Mouse (Mus musculus) limb, embryonic 13.5 days (tissue): ENCODE measurements around the gene Otof. TPM values are rescaled to one million over a fixed set of nuclear protein-coding genes. Genes with fewer than 3 reads are reported as not detected.

Experiments used
- ATAC-seq: fragments of 200-750 bp; cut with Nextera tagmentation; 2 replicates; pipeline ENCODE4 v1.8.0; 2017; ENCODE audit warnings: low read depth, moderate number of reproducible peaks, moderate TSS enrichment; ENCODE audit not compliant: low FRiP score
- H3K27ac ChIP-seq: fragments of 300-500 bp; sonication (generic); 2 replicates; pipeline ENCODE4 v1.5.1; 2015; ENCODE audit warnings: inconsistent platforms, mild to moderate bottlenecking, moderate library complexity
- H3K27me3 ChIP-seq: fragments of 300-500 bp; sonication (generic); 2 replicates; pipeline ENCODE4 v1.6.1; 2015; ENCODE audit warnings: mild to moderate bottlenecking, inconsistent platforms
- H3K36me3 ChIP-seq: fragments of 300-500 bp; sonication (generic); 2 replicates; pipeline ENCODE4 v1.6.1; 2015; ENCODE audit warnings: inconsistent platforms, mild to moderate bottlenecking, moderate library complexity
- H3K4me1 ChIP-seq: fragments of 300-500 bp; sonication (generic); 2 replicates; pipeline ENCODE4 v1.6.1; 2015; ENCODE audit warnings: inconsistent platforms
- H3K4me2 ChIP-seq: fragments of 300-500 bp; sonication (generic); replicated peaks from 2 replicates; pipeline ENCODE4 v1.6.1; 2015; ENCODE audit warnings: inconsistent platforms, mild to moderate bottlenecking, moderate library complexity
- H3K4me3 ChIP-seq: fragments of 300-500 bp; sonication (generic); 2 replicates; pipeline ENCODE4 v1.5.1; 2015; ENCODE audit warnings: moderate library complexity, mild to moderate bottlenecking, inconsistent platforms
- H3K9ac ChIP-seq: fragments of 300-500 bp; sonication (generic); 2 replicates; pipeline ENCODE4 v1.6.1; 2015; ENCODE audit warnings: mild to moderate bottlenecking, inconsistent platforms
- H3K9me3 ChIP-seq: fragments of 300-500 bp; sonication (generic); 2 replicates; pipeline ENCODE4 v1.6.1; 2016; ENCODE audit warnings: inconsistent platforms
- WGBS: fragments of 180-500 bp; shearing (Covaris S2); methylation state at CpG from one replicate; pipeline ENCODE4 v1.1.7; 2015; 5-methylcytosine and 5-hydroxymethylcytosine counted together
- polyA plus RNA-seq: library from polyadenylated mRNA; unstranded; fragments of >200 nt; fragmentation: Nextera tagmentation; extraction: Ambion mirVana; gene quantifications from 2 replicates; pipeline ENCODE4 v1.2.1, GENCODE M21; 2015

The Otof gene
- polyA plus RNA-seq, 1 experiment from 2014 or later: 0.60 TPM

- 69% methylated on average over 8 of the region's 8 CpGs for WGBS
- H3K4me1 ChIP-seq: no peaks in the 10 kb centered on the region
- H3K36me3 ChIP-seq: no peaks in the 10 kb centered on the region
- no peak for ATAC-seq
- no peak overlapping the region for H3K4me2 ChIP-seq
- H3K4me3 ChIP-seq: no peak overlapping the region
- no peak overlapping the region for H3K27ac ChIP-seq
- no peaks in the 10 kb centered on the region for H3K9me3 ChIP-seq
- no peaks in the 10 kb centered on the region for H3K27me3 ChIP-seq
- no peak overlapping the region for H3K9ac ChIP-seq
Observed at GRCm38 (mm10) chr5:30367405-30367804, 94.3 kb downstream of the Otof start.

DNA sequence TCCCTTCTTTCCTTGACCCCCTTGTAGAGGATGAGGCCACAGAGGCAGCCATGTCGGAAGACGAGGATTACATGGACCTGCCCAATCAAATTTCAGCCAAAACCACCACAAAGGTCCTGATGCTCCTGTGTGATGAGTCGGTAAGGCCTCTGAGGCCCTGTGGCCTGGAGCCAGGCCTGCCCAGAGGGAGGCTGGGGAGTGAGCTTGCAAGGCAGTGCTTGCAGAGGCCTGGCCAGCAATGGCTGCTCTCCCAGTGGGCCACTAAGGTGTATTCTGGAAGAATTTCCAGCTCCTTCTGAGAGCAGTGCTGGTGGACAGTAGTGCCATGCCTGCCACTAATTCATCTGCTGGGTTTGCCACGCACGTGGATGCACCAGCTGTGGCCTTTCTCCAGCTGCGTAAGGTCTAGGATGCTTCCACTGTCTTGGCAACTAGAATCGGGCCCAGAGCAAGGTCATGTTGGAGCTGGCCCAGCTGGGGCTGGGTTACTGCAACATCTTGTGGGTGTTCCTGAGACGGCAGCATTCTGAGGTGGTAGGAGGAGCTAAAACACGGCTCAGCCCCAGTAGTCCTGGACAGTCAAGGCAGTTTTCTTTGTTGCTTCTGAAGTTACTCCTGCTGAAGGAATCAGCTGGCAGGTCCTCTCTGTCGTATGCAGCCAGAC lies 103.2 kb downstream of the Otof start:
- Histone ChIP-seq H3K9ac (no peak overlapping the region), H3K27me3 (no peaks in the 10 kb centered on the region), H3K27ac (no peak overlapping the region), H3K4me3 (no peak overlapping the region), H3K9me3 (no peaks in the 10 kb centered on the region), H3K36me3 (no peaks in the 10 kb centered on the region), H3K4me1 (no peaks in the 10 kb centered on the region), H3K4me2 (no peak overlapping the region)
- ATAC-seq: no peak
- 82% methylated on average over 10 of the region's 10 CpGs for WGBS

DNA sequence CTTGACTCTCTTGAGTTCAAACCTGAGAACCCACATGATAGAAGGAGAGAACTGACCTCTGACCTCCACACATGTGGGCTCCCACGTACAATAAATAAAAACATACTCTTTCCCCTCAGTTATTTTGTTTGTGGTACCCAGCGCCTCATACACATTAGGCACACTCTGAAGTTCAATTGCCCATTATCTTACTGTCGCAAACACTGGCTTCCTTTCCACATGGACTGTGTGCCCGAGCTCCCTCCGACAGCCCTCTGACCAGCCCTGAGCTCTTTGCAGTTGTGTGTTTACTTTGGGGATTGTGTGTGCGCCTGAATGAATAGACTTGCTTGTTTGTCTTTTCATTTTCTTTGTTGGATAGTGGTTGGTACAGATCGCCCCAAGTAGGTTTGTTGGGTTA lies 105.1 kb downstream of the Otof start:
- 86% methylated on average over 7 of the region's 7 CpGs for WGBS
- no peak overlapping the region for H3K4me3 ChIP-seq
- H3K27me3 ChIP-seq: no peaks in the 10 kb centered on the region
- no peaks in the 10 kb centered on the region for H3K9me3 ChIP-seq
- no peaks in the 10 kb centered on the region for H3K36me3 ChIP-seq
- no peak overlapping the region for H3K4me2 ChIP-seq
- no peaks in the 10 kb centered on the region for H3K4me1 ChIP-seq
- ATAC-seq: no peak
- no peak overlapping the region for H3K9ac ChIP-seq
- no peak overlapping the region for H3K27ac ChIP-seq

GRCm38 (mm10) chr5:30355559-30356159 lies 106.1 kb downstream of the Otof start:
- Histone ChIP-seq H3K4me3 (no peak overlapping the region), H3K4me2 (no peak overlapping the region), H3K36me3 (no peaks in the 10 kb centered on the region), H3K27me3 (no peaks in the 10 kb centered on the region), H3K9me3 (no peaks in the 10 kb centered on the region), H3K4me1 (no peaks in the 10 kb centered on the region), H3K27ac (no peak overlapping the region), H3K9ac (no peak overlapping the region)
- ATAC-seq: no peak
- 81% methylated on average over 14 of the region's 14 CpGs for WGBS

- H3K9me3 ChIP-seq: no peaks in the 10 kb centered on the region
- H3K4me3 ChIP-seq: no peak overlapping the region
- H3K27me3 ChIP-seq: no peaks in the 10 kb centered on the region
- H3K9ac ChIP-seq: no peak overlapping the region
- no peak overlapping the region for H3K27ac ChIP-seq
- H3K4me1 ChIP-seq: no peaks in the 10 kb centered on the region
- no peak overlapping the region for H3K4me2 ChIP-seq
- 79% methylated on average over 7 of the region's 7 CpGs for WGBS
- no peaks in the 10 kb centered on the region for H3K36me3 ChIP-seq
- ATAC-seq: no peak
Observed at GRCm38 (mm10) chr5:30355114-30355513, 106.6 kb downstream of the Otof start.

DNA sequence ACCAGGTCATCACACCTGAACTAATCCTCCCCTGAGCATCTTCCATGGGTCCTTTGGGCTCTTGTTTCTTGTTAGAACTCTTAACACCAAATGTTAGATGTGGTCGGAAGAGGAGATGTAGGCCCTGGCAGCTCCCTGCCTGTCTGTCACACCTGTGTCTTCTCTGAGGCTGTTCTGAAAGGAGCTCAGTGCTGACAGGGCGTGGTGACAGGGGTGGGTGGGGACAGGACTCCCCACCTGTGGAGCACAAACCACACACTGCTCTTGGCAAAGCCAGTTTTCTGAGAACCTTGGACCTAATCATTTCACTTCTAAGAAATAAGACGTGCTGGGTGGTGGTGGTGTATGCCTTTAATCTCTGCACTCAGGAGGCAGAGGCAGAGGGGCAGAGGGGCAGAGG lies 108.1 kb downstream of the Otof start:
- no peak overlapping the region for H3K4me3 ChIP-seq
- 73% methylated on average over 3 of the region's 3 CpGs for WGBS
- no peaks in the 10 kb centered on the region for H3K9me3 ChIP-seq
- H3K9ac ChIP-seq: no peak overlapping the region
- no peaks in the 10 kb centered on the region for H3K36me3 ChIP-seq
- H3K27me3 ChIP-seq: no peaks in the 10 kb centered on the region
- no peak for ATAC-seq
- H3K4me1 ChIP-seq: no peaks in the 10 kb centered on the region
- H3K4me2 ChIP-seq: no peak overlapping the region
- no peak overlapping the region for H3K27ac ChIP-seq

GRCm38 (mm10) chr5:30343886-30344285 lies 117.8 kb downstream of the Otof start:
- 63% methylated on average over 5 of the region's 5 CpGs for WGBS
- Histone ChIP-seq H3K4me3 (no peak overlapping the region), H3K36me3 (no peaks in the 10 kb centered on the region), H3K4me2 (no peak overlapping the region), H3K4me1 (0 out of 2 replicates have a peak, but pooled peaks cover 11% of the 10 kb centered on the region), H3K9ac (no peak overlapping the region), H3K27me3 (peaks cover 19% of the 10 kb centered on the region), H3K9me3 (no peaks in the 10 kb centered on the region), H3K27ac (no peak overlapping the region)
- ATAC-seq: no peak

GRCm38 (mm10) chr5:30343107-30343506 lies 118.6 kb downstream of the Otof start:
- WGBS: 4% methylated on average over 9 of the region's 9 CpGs

DNA sequence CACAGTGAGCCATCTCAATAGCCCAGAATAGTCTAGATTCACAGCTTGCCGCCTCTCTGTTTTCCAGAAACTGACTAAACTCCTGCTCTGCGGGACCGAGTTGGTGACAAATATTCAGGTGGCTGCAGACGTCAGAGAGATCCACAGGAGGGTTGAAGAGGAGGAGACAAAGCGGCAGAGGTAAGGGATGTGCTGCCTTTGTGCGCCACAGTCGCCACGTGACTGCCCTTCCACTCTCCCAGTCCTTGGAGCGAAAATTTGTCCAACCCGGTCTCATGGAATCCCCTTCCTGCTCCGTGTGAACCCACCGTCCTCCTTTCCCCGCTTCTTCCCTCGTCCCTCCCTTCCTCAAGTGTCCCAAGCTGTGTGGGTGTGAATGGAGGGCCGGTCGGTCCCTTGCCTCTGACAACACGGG lies 119.1 kb downstream of the Otof start:
- peaks cover 19% of the 10 kb centered on the region for H3K27me3 ChIP-seq
- 9% methylated on average over 17 of the region's 17 CpGs for WGBS
- peak overlapping the region; percentile 59 for H3K4me2 ChIP-seq
- H3K4me1 ChIP-seq: 0 out of 2 replicates have a peak, but pooled peaks cover 11% of the 10 kb centered on the region
- H3K4me3 ChIP-seq: peak overlapping the region; percentile 26
- H3K36me3 ChIP-seq: no peaks in the 10 kb centered on the region
- ATAC-seq: no peak
- H3K9ac ChIP-seq: 0 out of 2 replicates have a peak overlapping the region, but pooled peaks have one; percentile 35
- H3K9me3 ChIP-seq: no peaks in the 10 kb centered on the region
- H3K27ac ChIP-seq: no peak overlapping the region

More at GRCm38 (mm10) chr5:30343107-30343506, 118.6 kb downstream of the Otof start:
- no peaks in the 10 kb centered on the region for H3K9me3 ChIP-seq
- 0 out of 2 replicates have a peak overlapping the region, but pooled peaks have one; percentile 35 for H3K9ac ChIP-seq
- peak overlapping the region; percentile 59 for H3K4me2 ChIP-seq
- H3K27ac ChIP-seq: no peak overlapping the region
- ATAC-seq: peak; percentile 72; the same call in 1 of the 2 replicates
- H3K36me3 ChIP-seq: no peaks in the 10 kb centered on the region
- H3K4me3 ChIP-seq: peak overlapping the region; percentile 26
- H3K4me1 ChIP-seq: 0 out of 2 replicates have a peak, but pooled peaks cover 11% of the 10 kb centered on the region
- H3K27me3 ChIP-seq: peaks cover 19% of the 10 kb centered on the region

GRCm38 (mm10) chr5:30341601-30342365 lies 119.9 kb downstream of the Otof start:
- WGBS: 78% methylated on average over 11 of the region's 11 CpGs
- Histone ChIP-seq H3K36me3 (no peaks in the 10 kb centered on the region), H3K27ac (no peak overlapping the region), H3K4me3 (no peak overlapping the region), H3K27me3 (peaks cover 19% of the 10 kb centered on the region), H3K9me3 (no peaks in the 10 kb centered on the region), H3K4me1 (0 out of 2 replicates have a peak, but pooled peaks cover 11% of the 10 kb centered on the region), H3K9ac (no peak overlapping the region), H3K4me2 (no peak overlapping the region)
- ATAC-seq: no peak

- WGBS: 77% methylated on average over 5 of the region's 5 CpGs
- 0 out of 2 replicates have a peak, but pooled peaks cover 11% of the 10 kb centered on the region for H3K4me1 ChIP-seq
- H3K27me3 ChIP-seq: peaks cover 19% of the 10 kb centered on the region
- no peak overlapping the region for H3K4me2 ChIP-seq
- no peak overlapping the region for H3K4me3 ChIP-seq
- no peak overlapping the region for H3K9ac ChIP-seq
- ATAC-seq: no peak
- H3K27ac ChIP-seq: no peak overlapping the region
- H3K36me3 ChIP-seq: no peaks in the 10 kb centered on the region
- H3K9me3 ChIP-seq: no peaks in the 10 kb centered on the region
Observed at GRCm38 (mm10) chr5:30340815-30341214, 120.9 kb downstream of the Otof start.
